Mouse (Mus musculus): ENCODE data around the gene Gm20696. TPM values are rescaled to one million over a fixed set of nuclear protein-coding genes. Genes with fewer than 3 reads are reported as not detected.

The Gm20696 gene
- polyA plus RNA-seq, 1 experiment from 2014 or later, result 6.3 TPM

GRCm38 (mm10) chr6:99464449-99464848, 202.1 kb downstream of the Gm20696 start:
- peak; percentile 64 for ATAC-seq
- WGBS, result 31% methylated on average over 4 of the region's 4 CpGs
- no peak overlapping the region for H3K4me3 ChIP-seq (replicated peaks; ENCODE audit: low read length)

GRCm38 (mm10) chr6:99463906-99464305, 202.7 kb downstream of the Gm20696 start:
- Histone ChIP-seq H3K9me3 (ENCODE audit: control insufficient read depth, low read length) (no peaks in the 10 kb centered on the region), H3K27me3 (replicated peaks; ENCODE audit: control insufficient read depth, insufficient read depth, low read length) (no peaks in the 10 kb centered on the region), H3K4me1 (replicated peaks; ENCODE audit: control insufficient read depth, insufficient read depth, low read length) (peaks cover 14% of the 10 kb centered on the region), H3K4me3 (replicated peaks; ENCODE audit: low read length) (no peak overlapping the region), H3K36me3 (ENCODE audit: control insufficient read depth, insufficient read depth) (no peaks in the 10 kb centered on the region), H3K27ac (ENCODE audit: low read length) (0 out of 2 replicates have a peak overlapping the region, but pooled peaks have one; percentile 11), H3K9ac (replicated peaks; ENCODE audit: low read depth, low read length) (no peak overlapping the region), H3K4me2 (ENCODE audit: low read length) (no peak overlapping the region)
- peak; percentile 47; the same call in 1 of the 2 replicates for ATAC-seq
- WGBS, result 67% methylated on average over 7 of the region's 7 CpGs

More at GRCm38 (mm10) chr6:99464449-99464848, 202.1 kb downstream of the Gm20696 start:
- Histone ChIP-seq H3K27me3 (replicated peaks; ENCODE audit: control insufficient read depth, insufficient read depth, low read length) (no peaks in the 10 kb centered on the region), H3K9ac (replicated peaks; ENCODE audit: low read depth, low read length) (no peak overlapping the region), H3K27ac (ENCODE audit: low read length) (no peak overlapping the region), H3K9me3 (ENCODE audit: control insufficient read depth, low read length) (no peaks in the 10 kb centered on the region), H3K4me2 (ENCODE audit: low read length) (no peak overlapping the region), H3K36me3 (ENCODE audit: control insufficient read depth, insufficient read depth) (no peaks in the 10 kb centered on the region), H3K4me1 (replicated peaks; ENCODE audit: control insufficient read depth, insufficient read depth, low read length) (peaks cover 14% of the 10 kb centered on the region)

- H3K4me2 ChIP-seq (ENCODE audit: low read length), result no peak overlapping the region
- 87% methylated on average over 4 of the region's 4 CpGs for WGBS
Measured at GRCm38 (mm10) chr6:99458775-99459174, 207.8 kb downstream of the Gm20696 start.

GRCm38 (mm10) chr6:99453763-99454520, 212.7 kb downstream of the Gm20696 start:
- no peak overlapping the region for H3K9ac ChIP-seq (replicated peaks; ENCODE audit: low read depth, low read length)
- no peak for ATAC-seq
- no peaks in the 10 kb centered on the region; the same call in 1 of the 2 replicates for H3K4me1 ChIP-seq (replicated peaks; ENCODE audit: control insufficient read depth, insufficient read depth, low read length)
- H3K9me3 ChIP-seq (ENCODE audit: control insufficient read depth, low read length), result no peaks in the 10 kb centered on the region
- WGBS, result 89% methylated on average over 7 of the region's 7 CpGs
- no peak overlapping the region for H3K4me2 ChIP-seq (ENCODE audit: low read length)
- no peaks in the 10 kb centered on the region for H3K27me3 ChIP-seq (replicated peaks; ENCODE audit: control insufficient read depth, insufficient read depth, low read length)
- H3K36me3 ChIP-seq (ENCODE audit: control insufficient read depth, insufficient read depth), result no peaks in the 10 kb centered on the region
- H3K4me3 ChIP-seq (replicated peaks; ENCODE audit: low read length), result no peak overlapping the region
- H3K27ac ChIP-seq (ENCODE audit: low read length), result no peak overlapping the region

More at GRCm38 (mm10) chr6:99458775-99459174, 207.8 kb downstream of the Gm20696 start:
- Histone ChIP-seq H3K9me3 (ENCODE audit: control insufficient read depth, low read length) (no peaks in the 10 kb centered on the region), H3K4me3 (replicated peaks; ENCODE audit: low read length) (no peak overlapping the region), H3K9ac (replicated peaks; ENCODE audit: low read depth, low read length) (no peak overlapping the region), H3K4me1 (replicated peaks; ENCODE audit: control insufficient read depth, insufficient read depth, low read length) (no peaks in the 10 kb centered on the region; the same call in 1 of the 2 replicates), H3K27me3 (replicated peaks; ENCODE audit: control insufficient read depth, insufficient read depth, low read length) (no peaks in the 10 kb centered on the region), H3K36me3 (ENCODE audit: control insufficient read depth, insufficient read depth) (no peaks in the 10 kb centered on the region), H3K27ac (ENCODE audit: low read length) (no peak overlapping the region)
- ATAC-seq, result no peak

GRCm38 (mm10) chr6:99452638-99453185, 213.9 kb downstream of the Gm20696 start:
- ATAC-seq, result no peak
- Histone ChIP-seq H3K36me3 (ENCODE audit: control insufficient read depth, insufficient read depth) (no peaks in the 10 kb centered on the region), H3K27ac (ENCODE audit: low read length) (no peak overlapping the region), H3K9me3 (ENCODE audit: control insufficient read depth, low read length) (no peaks in the 10 kb centered on the region), H3K4me3 (replicated peaks; ENCODE audit: low read length) (no peak overlapping the region), H3K27me3 (replicated peaks; ENCODE audit: control insufficient read depth, insufficient read depth, low read length) (no peaks in the 10 kb centered on the region), H3K9ac (replicated peaks; ENCODE audit: low read depth, low read length) (no peak overlapping the region), H3K4me1 (replicated peaks; ENCODE audit: control insufficient read depth, insufficient read depth, low read length) (no peaks in the 10 kb centered on the region; the same call in 1 of the 2 replicates), H3K4me2 (ENCODE audit: low read length) (no peak overlapping the region)
- WGBS, result 63% methylated on average over 2 of the region's 2 CpGs

- no peak overlapping the region for H3K4me3 ChIP-seq (replicated peaks; ENCODE audit: low read length)
- no peaks in the 10 kb centered on the region for H3K36me3 ChIP-seq (ENCODE audit: control insufficient read depth, insufficient read depth)
- H3K9me3 ChIP-seq (ENCODE audit: control insufficient read depth, low read length), result no peaks in the 10 kb centered on the region
- H3K4me1 ChIP-seq (replicated peaks; ENCODE audit: control insufficient read depth, insufficient read depth, low read length), result no peaks in the 10 kb centered on the region; the same call in 1 of the 2 replicates
- H3K9ac ChIP-seq (replicated peaks; ENCODE audit: low read depth, low read length), result no peak overlapping the region
- WGBS, result 53% methylated on average over 11 of the region's 11 CpGs
- no peak overlapping the region for H3K27ac ChIP-seq (ENCODE audit: low read length)
- H3K4me2 ChIP-seq (ENCODE audit: low read length), result no peak overlapping the region
- no peak for ATAC-seq
- H3K27me3 ChIP-seq (replicated peaks; ENCODE audit: control insufficient read depth, insufficient read depth, low read length), result no peaks in the 10 kb centered on the region
Measured at GRCm38 (mm10) chr6:99451479-99451878, 215.1 kb downstream of the Gm20696 start.

- 91% methylated on average over 4 of the region's 4 CpGs for WGBS
- Histone ChIP-seq H3K9me3 (ENCODE audit: control insufficient read depth, low read length) (no peaks in the 10 kb centered on the region), H3K36me3 (ENCODE audit: control insufficient read depth, insufficient read depth) (no peaks in the 10 kb centered on the region), H3K4me3 (replicated peaks; ENCODE audit: low read length) (no peak overlapping the region), H3K27me3 (replicated peaks; ENCODE audit: control insufficient read depth, insufficient read depth, low read length) (no peaks in the 10 kb centered on the region), H3K9ac (replicated peaks; ENCODE audit: low read depth, low read length) (no peak overlapping the region), H3K4me2 (ENCODE audit: low read length) (no peak overlapping the region), H3K4me1 (replicated peaks; ENCODE audit: control insufficient read depth, insufficient read depth, low read length) (no peaks in the 10 kb centered on the region; the same call in 1 of the 2 replicates), H3K27ac (ENCODE audit: low read length) (no peak overlapping the region)
- ATAC-seq, result no peak
Measured at GRCm38 (mm10) chr6:99447447-99447846, 219.2 kb downstream of the Gm20696 start.

GRCm38 (mm10) chr6:99446801-99447415, 219.7 kb downstream of the Gm20696 start:
- Histone ChIP-seq H3K27me3 (replicated peaks; ENCODE audit: control insufficient read depth, insufficient read depth, low read length) (no peaks in the 10 kb centered on the region), H3K9me3 (ENCODE audit: control insufficient read depth, low read length) (no peaks in the 10 kb centered on the region), H3K4me3 (replicated peaks; ENCODE audit: low read length) (no peak overlapping the region), H3K9ac (replicated peaks; ENCODE audit: low read depth, low read length) (no peak overlapping the region), H3K4me1 (replicated peaks; ENCODE audit: control insufficient read depth, insufficient read depth, low read length) (no peaks in the 10 kb centered on the region; the same call in 1 of the 2 replicates), H3K4me2 (ENCODE audit: low read length) (no peak overlapping the region), H3K36me3 (ENCODE audit: control insufficient read depth, insufficient read depth) (no peaks in the 10 kb centered on the region), H3K27ac (ENCODE audit: low read length) (no peak overlapping the region)
- WGBS, result 94% methylated on average over 12 of the region's 12 CpGs
- no peak for ATAC-seq

GRCm38 (mm10) chr6:99443460-99443859, 223.1 kb downstream of the Gm20696 start:
- H3K9ac ChIP-seq (replicated peaks; ENCODE audit: low read depth, low read length), result no peak overlapping the region
- 79% methylated on average over 5 of the region's 5 CpGs for WGBS
- H3K9me3 ChIP-seq (ENCODE audit: control insufficient read depth, low read length), result no peaks in the 10 kb centered on the region
- no peaks in the 10 kb centered on the region for H3K27me3 ChIP-seq (replicated peaks; ENCODE audit: control insufficient read depth, insufficient read depth, low read length)
- H3K4me2 ChIP-seq (ENCODE audit: low read length), result no peak overlapping the region
- no peak overlapping the region for H3K4me3 ChIP-seq (replicated peaks; ENCODE audit: low read length)
- H3K27ac ChIP-seq (ENCODE audit: low read length), result no peak overlapping the region
- no peak for ATAC-seq
- H3K4me1 ChIP-seq (replicated peaks; ENCODE audit: control insufficient read depth, insufficient read depth, low read length), result peaks cover 18% of the 10 kb centered on the region
- no peaks in the 10 kb centered on the region for H3K36me3 ChIP-seq (ENCODE audit: control insufficient read depth, insufficient read depth)
